Mouse (Mus musculus) CH12.LX (cell line): Measurements from ENCODE around the gene Jaml. TPM values are rescaled to one million over a fixed set of nuclear protein-coding genes. Genes with fewer than 3 reads are reported as not detected.
A peak's percentile ranks its signal among the peaks of the same experiment; 100 is the strongest.

ENCODE experiments used
- DNase-seq: peaks from one replicate; pipeline ENCODE4 v3.0.0-alpha.2; 2013; ENCODE audit errors: extremely low read depth
- H3K27ac ChIP-seq: 2 replicates; pipeline ENCODE4 v1.5.1; 2012; ENCODE audit warnings: low read depth, mild to moderate bottlenecking, control low read depth, moderate library complexity; ENCODE audit not compliant: insufficient read depth
- H3K27me3 ChIP-seq: replicated peaks from 2 replicates; pipeline ENCODE3; 2012; ENCODE audit warnings: inconsistent platforms
- H3K36me3 ChIP-seq, 2 experiments: replicated peaks in 1 of 2; 2 replicates each; pipeline versions ENCODE3 to v1.6.1; 2012; ENCODE audit warnings: inconsistent platforms in 1 of 2, low read length in 1 of 2, mild to moderate bottlenecking in 1 of 2, mixed read lengths in 1 of 2, moderate library complexity in 1 of 2; ENCODE audit not compliant: control insufficient read depth in 1 of 2, insufficient read depth in 1 of 2
- H3K4me1 ChIP-seq, 2 experiments: 2 replicates each; pipeline ENCODE4 v1.6.1; 2012; ENCODE audit warnings: inconsistent platforms in 1 of 2, moderate library complexity in 1 of 2; ENCODE audit not compliant: insufficient read depth in 2 of 2, control insufficient read depth in 1 of 2
- H3K4me2 ChIP-seq: 2 replicates; pipeline ENCODE4 v1.6.1; 2012; ENCODE audit warnings: low read depth, mild to moderate bottlenecking, control low read depth; ENCODE audit not compliant: poor library complexity, insufficient read depth, severe bottlenecking
- H3K4me3 ChIP-seq, 3 experiments: fragments of 150-350 bp in 1 of 3; sonication (generic) in 1 of 3; replicated peaks in 1 of 3; 2 replicates each; pipeline versions ENCODE3 to v1.5.1; 2011 to 2012; ENCODE audit warnings: low read depth in 2 of 3, low read length in 2 of 3, mild to moderate bottlenecking in 2 of 3, moderate library complexity in 2 of 3, control low read depth in 1 of 3, improper control_type of control experiment in 1 of 3, inconsistent platforms in 1 of 3, mixed read lengths in 1 of 3; ENCODE audit not compliant: poor library complexity in 1 of 3
- H3K79me2 ChIP-seq: replicated peaks from 2 replicates; pipeline ENCODE4 v1.6.1; 2012; ENCODE audit warnings: mild to moderate bottlenecking, moderate library complexity; ENCODE audit not compliant: control insufficient read depth, poor library complexity, insufficient read depth, severe bottlenecking; ENCODE audit errors: extremely low read depth
- H3K9ac ChIP-seq: 2 replicates; pipeline ENCODE4 v1.6.1; 2012; ENCODE audit warnings: low read depth, mild to moderate bottlenecking, control low read depth, moderate library complexity; ENCODE audit not compliant: insufficient read depth
- H3K9me3 ChIP-seq: replicated peaks from 2 replicates; pipeline ENCODE3; 2012; ENCODE audit warnings: low read length, inconsistent platforms, mixed read lengths
- CHD2 ChIP-seq: IDR thresholded peaks from 2 replicates; pipeline ENCODE4 v1.6.1; 2011; ENCODE audit warnings: low read length, improper control_type of control experiment
- CTCF ChIP-seq, 2 experiments: IDR thresholded peaks in 1 of 2; conservative IDR thresholded peaks in 1 of 2; 2 replicates each; pipeline ENCODE4 v1.5.1; 2011 to 2012; ENCODE audit warnings: low read depth in 2 of 2, low read length in 2 of 2, improper control_type of control experiment in 1 of 2, inconsistent platforms in 1 of 2, mild to moderate bottlenecking in 1 of 2, moderate library complexity in 1 of 2
- EP300 ChIP-seq: IDR thresholded peaks from 2 replicates; pipeline ENCODE4 v1.6.1; 2011; ENCODE audit warnings: low read length, improper control_type of control experiment
- GABPA ChIP-seq: IDR thresholded peaks from 2 replicates; pipeline ENCODE4 v1.6.1; 2012; ENCODE audit warnings: low read depth, low read length, improper control_type of control experiment, inconsistent platforms; ENCODE audit not compliant: insufficient replicate concordance
- JUN ChIP-seq: IDR thresholded peaks from 2 replicates; pipeline ENCODE4 v1.6.1; 2011; ENCODE audit warnings: low read depth, mild to moderate bottlenecking, low read length, improper control_type of control experiment, moderate library complexity; ENCODE audit not compliant: insufficient read depth
- JUND ChIP-seq: conservative IDR thresholded peaks from 2 replicates; pipeline ENCODE4 v1.6.1; 2011; ENCODE audit warnings: low read depth, low read length, improper control_type of control experiment
- KAT2A ChIP-seq: IDR thresholded peaks from 2 replicates; pipeline ENCODE4 v1.6.1; 2012; ENCODE audit warnings: low read length, improper control_type of control experiment, inconsistent platforms; ENCODE audit not compliant: insufficient replicate concordance
- MAX ChIP-seq: IDR thresholded peaks from 2 replicates; pipeline ENCODE4 v1.6.1; 2011; ENCODE audit warnings: low read length, improper control_type of control experiment
- MYC ChIP-seq: IDR thresholded peaks from 2 replicates; pipeline ENCODE4 v1.6.1; 2011; ENCODE audit warnings: low read depth, mild to moderate bottlenecking, improper control_type of control experiment, low read length
- RAD21 ChIP-seq: IDR thresholded peaks from 2 replicates; pipeline ENCODE4 v1.6.1; 2011; ENCODE audit warnings: low read depth, mild to moderate bottlenecking, low read length, improper control_type of control experiment, moderate library complexity
- SIN3A ChIP-seq: IDR thresholded peaks from 2 replicates; pipeline ENCODE4 v1.6.1; 2012; ENCODE audit warnings: low read length, improper control_type of control experiment, inconsistent platforms
- SMC3 ChIP-seq: IDR thresholded peaks from 2 replicates; pipeline ENCODE4 v1.6.1; 2011; ENCODE audit warnings: low read depth, low read length, improper control_type of control experiment
- UBTF ChIP-seq: IDR thresholded peaks from 2 replicates; pipeline ENCODE4 v1.6.1; 2012; ENCODE audit warnings: low read depth, mild to moderate bottlenecking, inconsistent platforms, low read length, improper control_type of control experiment, moderate library complexity
- USF1 ChIP-seq: IDR thresholded peaks from 2 replicates; pipeline ENCODE4 v1.6.1; 2014; ENCODE audit warnings: low read depth, mild to moderate bottlenecking, inconsistent platforms, low read length, improper control_type of control experiment
- USF2 ChIP-seq: conservative IDR thresholded peaks from 2 replicates; pipeline ENCODE4 v1.6.1; 2011; ENCODE audit warnings: low read depth, low read length, improper control_type of control experiment
- ZMIZ1 ChIP-seq: IDR thresholded peaks from 2 replicates; pipeline ENCODE4 v1.6.1; 2012; ENCODE audit warnings: low read depth, mild to moderate bottlenecking, inconsistent platforms, low read length, improper control_type of control experiment
- ZNF384 ChIP-seq: IDR thresholded peaks from 2 replicates; pipeline ENCODE4 v1.6.1; 2012; ENCODE audit warnings: low read depth, low read length, improper control_type of control experiment, inconsistent platforms
- dilution Hi-C: fragments of 300-500 bp; cut with MboI; formaldehyde crosslinking; loops from 2 replicates; pipeline ENCODE4 v1.14.3; 2020; ENCODE audit warnings: low sequenced_read_pairs; ENCODE audit not compliant: extremely low pct_unique_long_range_greater_than_20kb, extremely low pct_ligation_motif_present
- in situ Hi-C: fragments of 300-500 bp; cut with MboI; formaldehyde crosslinking; loops from 3 replicates; pipeline ENCODE4 v1.14.3; 2019; ENCODE audit warnings: low sequenced_read_pairs, low pct_ligation_motif_present, low pct_unique_long_range_greater_than_20kb, mixed read lengths
- polyA plus RNA-seq: library from polyadenylated mRNA; unstranded; fragments of >175 nt; gene quantifications from 2 replicates; pipeline ENCODE4 v1.2.1, GENCODE M21; 2012; ENCODE audit warnings: low read depth; ENCODE audit not compliant: insufficient read length
- total RNA-seq, 2 experiments: library from RNA; depleted of rRNA; stranded (reverse); fragments of 300-350 nt in 1 of 2; fragments of >200 nt in 1 of 2; gene quantifications; 2 replicates each; pipeline ENCODE4 v1.2.3; 2012 to 2014

Jaml gene
- total and polyA plus RNA-seq, 3 experiments: 0.51 to 1.1 (median 0.87) TPM

DNA sequence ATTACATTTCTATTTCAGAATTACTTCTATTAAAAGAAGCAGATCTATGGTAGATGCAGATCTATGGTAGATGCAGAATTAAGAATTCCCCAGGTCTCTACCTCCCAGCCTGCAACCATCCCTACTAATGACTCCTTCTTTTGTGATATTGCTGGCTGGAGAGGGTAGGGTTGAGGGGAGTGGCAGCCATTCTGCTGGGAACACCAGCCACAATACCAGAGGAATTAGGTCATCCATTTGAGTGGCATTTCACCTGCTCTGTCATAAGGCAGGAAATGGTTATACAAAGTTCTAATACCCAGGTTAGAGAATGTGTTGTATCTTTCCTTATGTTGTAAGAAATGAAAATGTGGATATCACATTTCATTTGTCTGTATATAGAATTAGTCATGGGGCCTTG, 9.1 kb downstream of the Jaml start (continued):
- TF ChIP-seq MAX: no peak
- TF ChIP-seq, all 38 proteins: peak for 0

DNA sequence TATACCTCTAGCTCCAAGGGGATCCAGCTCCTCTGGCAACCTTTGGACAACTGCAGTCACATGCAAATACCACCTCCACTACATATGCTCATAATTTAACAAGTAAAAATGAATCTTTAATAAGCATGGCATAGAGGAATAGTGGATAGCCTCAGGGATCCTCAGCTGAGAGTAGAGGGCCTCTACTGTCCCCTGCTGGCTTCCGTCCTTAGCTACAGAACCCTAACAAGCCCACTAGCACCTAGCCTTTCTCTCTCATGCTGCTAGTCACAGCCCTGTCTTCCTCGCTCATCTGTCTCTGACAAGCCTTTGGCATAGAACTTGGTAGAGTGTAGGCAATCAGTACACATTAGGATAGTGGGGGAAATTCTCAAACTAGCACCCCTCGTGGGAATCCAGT, 11.8 kb downstream of the Jaml start:
- no peaks in the 10 kb centered on the region for H3K27me3 ChIP-seq
- H3K27ac ChIP-seq: no peak overlapping the region
- in situ Hi-C loops (loop anchor here (5.0 kb wide), 1 partner anchor 64 kb away; no protein-coding TSS in a partner anchor), dilution Hi-C loops (no loop called here)
- no peak for DNase-seq
- peaks cover 14 to 22% of the 10 kb centered on the region in 2 experiments for H3K4me1 ChIP-seq
- no peak overlapping the region for H3K4me2 ChIP-seq
- no peaks in the 10 kb centered on the region for H3K36me3 ChIP-seq
- no peak overlapping the region for H3K4me3 ChIP-seq
- H3K9ac ChIP-seq: no peak overlapping the region
- no peaks in the 10 kb centered on the region for H3K9me3 ChIP-seq
- H3K79me2 ChIP-seq: no peaks in the 10 kb centered on the region
- TF ChIP-seq CTCF (conservative IDR thresholded peaks at IDR 0.05 in 1 of 2, IDR thresholded peaks at IDR 0.05 in 1 of 2; ENCODE audit: low read depth in 2 of 2, low read length in 2 of 2): peak; percentile 41 to 69; a peak in 2 of 4 replicates
- TF ChIP-seq SMC3: peak; percentile 72
- peak; percentile 67 for TF ChIP-seq RAD21
- no peak for TF ChIP-seq UBTF
- no peak for TF ChIP-seq GABPA

DNA sequence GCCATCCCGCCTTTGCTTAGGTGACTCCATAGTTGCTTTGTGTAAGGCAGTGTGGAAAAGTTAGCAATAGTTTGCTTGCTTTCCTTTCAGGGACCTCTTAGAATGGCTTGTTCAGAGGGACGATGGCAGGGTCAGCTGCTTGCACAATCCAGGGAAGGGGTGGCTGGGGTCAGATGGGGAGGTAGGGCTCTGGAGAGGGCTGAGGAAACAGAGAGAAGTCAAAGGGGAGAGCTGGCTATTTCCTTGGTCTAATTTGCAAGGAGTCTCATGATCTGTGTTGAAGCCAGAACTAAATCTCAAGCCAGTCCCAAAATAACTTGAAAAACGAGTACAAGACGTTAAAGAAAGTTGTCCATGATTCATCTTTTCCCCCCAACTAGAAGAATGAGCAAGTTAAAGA, 13.7 kb downstream of the Jaml start:
- Histone ChIP-seq H3K4me1 (peaks cover 6 to 11% of the 10 kb centered on the region in 2 experiments; a peak in 3 of 4 replicates), H3K27me3 (no peaks in the 10 kb centered on the region), H3K36me3 (no peaks in the 10 kb centered on the region), H3K4me2 (no peak overlapping the region), H3K27ac (no peak overlapping the region), H3K9ac (no peak overlapping the region), H3K9me3 (no peaks in the 10 kb centered on the region), H3K4me3 (no peak overlapping the region), H3K79me2 (no peaks in the 10 kb centered on the region)
- in situ Hi-C loops: loop anchor here (5.0 kb wide), 1 partner anchor 65 kb away; no protein-coding TSS in a partner anchor
- DNase-seq: no peak
- TF ChIP-seq JUND (0 out of 2 replicates have a peak, but pooled peaks have one; percentile 14), SMC3 (no peak)
- TF ChIP-seq, all 38 proteins: peak for 1
- dilution Hi-C loops: no loop called here

- Histone ChIP-seq H3K79me2 (no peaks in the 10 kb centered on the region), H3K9me3 (no peaks in the 10 kb centered on the region), H3K27ac (no peak overlapping the region), H3K27me3 (no peaks in the 10 kb centered on the region), H3K4me1 (peaks cover 6 to 11% of the 10 kb centered on the region in 2 experiments; a peak in 3 of 4 replicates), H3K9ac (no peak overlapping the region), H3K36me3 (no peaks in the 10 kb centered on the region), H3K4me3 (no peak overlapping the region), H3K4me2 (no peak overlapping the region)
- TF ChIP-seq UBTF: no peak
- TF ChIP-seq SIN3A: no peak
- no peak for TF ChIP-seq JUN
- TF ChIP-seq USF1: no peak
- no peak for TF ChIP-seq ZMIZ1
- no peak for TF ChIP-seq MYC
- TF ChIP-seq ZNF384: no peak
- TF ChIP-seq USF2: no peak
- TF ChIP-seq EP300: no peak
- no peak for TF ChIP-seq GABPA
- no peak for TF ChIP-seq CHD2
- no peak for TF ChIP-seq KAT2A
- in situ Hi-C loops (no loop called here), dilution Hi-C loops (no loop called here)
- DNase-seq: no peak
Measured at GRCm38 (mm10) chr9:45095149-45095937, 16.4 kb downstream of the Jaml start.
